Mouse (Mus musculus): Measurements from ENCODE around the gene Ntrk3.

The Ntrk3 gene

DNA sequence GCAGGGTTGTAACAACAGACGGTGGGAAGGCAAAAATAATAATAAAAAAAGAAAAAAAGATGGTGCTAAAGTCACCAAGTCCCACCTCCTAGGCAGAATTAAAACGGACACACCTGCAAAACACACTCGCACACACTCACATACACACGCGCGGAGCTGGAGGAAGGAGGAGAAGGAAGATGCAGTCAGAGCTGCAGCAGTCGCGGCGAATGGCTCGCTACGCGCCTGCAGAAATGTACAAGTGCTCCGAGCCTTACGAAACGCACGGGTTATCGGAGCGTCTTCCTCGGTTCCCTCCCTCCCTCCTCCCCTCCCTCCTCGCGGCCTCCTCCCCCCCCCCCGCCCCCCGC, 159.7 kb downstream of the Ntrk3 start:
- DNase-seq, result peak; percentile 51

DNA sequence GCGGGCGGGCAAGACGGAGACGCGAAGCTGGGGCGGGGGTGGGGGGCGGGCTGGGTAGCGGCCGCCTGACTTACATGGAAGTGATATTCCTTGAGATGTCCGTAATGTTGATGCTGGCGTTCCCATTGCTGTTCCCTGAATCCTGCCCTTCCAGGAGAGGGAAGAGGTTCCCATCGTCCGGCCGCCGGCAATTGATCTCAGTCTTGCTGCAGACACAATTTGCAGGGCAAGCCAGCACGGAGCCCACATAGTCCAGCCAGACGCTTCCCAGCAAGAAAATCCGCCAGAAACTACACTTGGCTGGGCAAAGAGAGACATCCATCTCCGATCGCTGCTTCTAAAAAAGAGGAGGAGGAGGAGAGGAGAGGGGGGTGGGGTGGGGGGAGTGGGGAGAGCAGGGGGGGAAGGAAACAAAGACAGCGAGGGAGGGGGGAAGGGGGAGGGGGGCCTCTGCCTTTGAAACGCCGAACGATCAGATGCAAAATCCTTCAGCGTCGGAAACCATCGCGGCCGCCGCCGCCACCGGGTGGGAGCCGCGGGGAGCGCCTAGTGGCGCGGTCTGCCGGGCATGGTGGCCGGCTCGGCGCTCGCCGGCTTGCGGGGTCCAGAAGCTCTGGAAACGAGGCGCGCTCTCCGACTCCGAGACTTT, 160.2 kb downstream of the Ntrk3 start:
- DNase-seq, result peak; percentile 54

DNA sequence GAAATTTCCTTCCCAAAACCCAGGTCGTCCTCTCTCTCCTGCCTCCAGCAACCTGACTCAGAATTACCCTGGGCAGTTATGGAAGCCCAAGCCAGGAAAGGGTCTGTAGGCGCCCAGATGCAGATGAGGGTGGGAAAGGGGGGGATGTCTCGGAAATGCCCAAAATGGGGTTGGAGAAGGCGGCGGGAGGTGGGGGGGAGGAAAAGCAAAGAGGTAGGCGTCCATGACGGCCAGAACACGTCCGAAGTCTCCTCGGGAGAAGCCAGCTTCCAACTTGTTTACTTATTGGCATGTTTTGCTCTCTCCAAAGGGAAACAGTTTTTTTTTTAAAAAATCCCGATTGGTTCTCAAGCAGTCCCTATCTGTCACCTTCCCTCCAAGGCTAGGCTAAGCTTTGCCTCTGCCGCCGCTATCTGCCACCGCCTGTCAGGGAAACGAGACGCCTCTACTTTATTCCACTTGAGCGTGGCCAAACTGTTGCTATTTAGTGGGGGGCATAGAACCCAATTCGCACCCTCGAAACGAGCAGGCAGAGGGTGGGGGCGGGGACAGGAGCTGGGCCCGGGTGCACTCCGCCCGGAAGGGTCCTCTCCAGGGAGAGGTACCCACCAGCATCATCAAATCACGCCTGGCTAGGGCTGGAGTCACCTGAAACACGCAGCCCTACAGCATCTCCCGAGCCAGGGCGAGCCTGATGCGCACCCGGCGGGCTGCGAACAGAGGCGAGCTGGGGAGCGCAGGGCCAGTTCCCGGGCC, 160.9 kb downstream of the Ntrk3 start:
- peak; percentile 49 for DNase-seq

DNA sequence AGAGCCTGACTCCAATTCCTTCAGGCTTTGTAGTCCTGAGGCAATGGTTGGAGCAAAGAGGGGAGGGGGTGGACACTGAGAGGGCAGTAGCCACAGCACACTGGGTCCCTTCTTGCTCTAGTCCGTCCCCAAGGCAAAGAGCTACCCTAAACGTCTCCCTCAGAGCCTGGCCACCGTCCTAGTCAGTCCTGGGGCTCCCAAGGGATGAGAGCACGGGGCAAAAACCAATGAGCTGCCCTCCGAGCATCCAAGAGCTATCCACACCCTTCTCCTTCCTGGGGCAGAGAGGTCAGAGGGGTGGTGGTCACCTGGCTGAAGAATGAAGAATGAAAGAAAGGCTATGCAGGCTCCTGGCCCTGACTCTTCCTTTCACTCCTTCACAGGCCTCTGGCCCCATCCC, 161.6 kb downstream of the Ntrk3 start:
- no peak for DNase-seq

DNA sequence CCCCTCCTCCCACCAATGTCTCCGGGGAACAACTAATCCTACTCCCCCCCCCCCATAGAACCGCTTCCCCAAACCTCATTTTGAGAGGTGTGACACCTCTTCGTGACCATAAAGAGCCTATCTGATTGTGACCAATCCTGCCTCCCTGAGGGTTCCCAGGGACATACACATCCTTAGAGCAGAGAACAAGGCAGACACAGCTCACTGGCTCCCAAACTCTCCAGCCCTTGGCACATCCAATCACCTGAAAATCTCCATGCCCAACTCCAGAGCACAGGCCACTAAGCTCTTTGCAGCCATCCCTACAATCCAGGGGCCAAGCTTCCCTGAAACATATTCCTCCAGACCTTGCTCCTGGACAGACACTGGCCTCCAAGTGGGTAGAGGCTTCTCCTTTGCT, 162.3 kb downstream of the Ntrk3 start:
- DNase-seq, result no peak

DNA sequence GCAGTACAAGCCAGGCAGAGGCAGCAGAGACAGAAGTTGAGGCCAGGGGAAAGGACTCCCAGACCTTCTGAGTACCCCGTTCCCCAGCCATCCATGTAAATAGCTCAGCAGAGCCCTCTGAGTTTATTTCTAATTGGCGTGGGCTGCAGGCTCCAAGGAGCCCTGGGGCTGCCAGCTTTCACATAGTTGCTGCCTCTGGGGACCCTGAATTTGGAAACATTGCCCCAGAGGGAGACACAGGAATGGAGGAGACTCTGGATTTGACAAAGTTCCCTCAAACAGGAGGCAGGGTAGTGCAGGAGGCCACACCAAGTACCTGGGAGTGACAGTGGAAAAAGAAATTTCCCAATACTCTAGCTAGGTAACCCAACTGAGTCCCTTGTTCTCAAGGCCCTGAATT, 166.6 kb downstream of the Ntrk3 start:
- no peak for DNase-seq

DNA sequence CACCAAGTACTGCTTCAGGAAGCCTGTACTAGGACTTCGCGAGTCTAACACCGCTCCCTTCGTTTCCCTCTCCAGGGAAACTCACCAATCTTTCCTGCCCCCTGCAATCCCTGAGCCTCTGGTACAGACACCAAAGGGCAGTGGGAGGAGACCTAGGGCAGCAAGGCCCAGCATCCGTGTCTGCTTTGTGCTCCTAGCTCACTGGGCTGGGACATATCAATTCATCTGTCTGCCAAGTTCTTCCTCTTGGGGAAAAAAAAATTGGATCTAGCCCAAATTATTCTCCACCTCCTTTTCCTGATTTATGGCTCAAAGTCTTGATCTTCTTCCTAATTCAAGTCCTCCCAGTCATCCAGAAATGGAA, 168.6 kb downstream of the Ntrk3 start:
- no peak for DNase-seq

DNA sequence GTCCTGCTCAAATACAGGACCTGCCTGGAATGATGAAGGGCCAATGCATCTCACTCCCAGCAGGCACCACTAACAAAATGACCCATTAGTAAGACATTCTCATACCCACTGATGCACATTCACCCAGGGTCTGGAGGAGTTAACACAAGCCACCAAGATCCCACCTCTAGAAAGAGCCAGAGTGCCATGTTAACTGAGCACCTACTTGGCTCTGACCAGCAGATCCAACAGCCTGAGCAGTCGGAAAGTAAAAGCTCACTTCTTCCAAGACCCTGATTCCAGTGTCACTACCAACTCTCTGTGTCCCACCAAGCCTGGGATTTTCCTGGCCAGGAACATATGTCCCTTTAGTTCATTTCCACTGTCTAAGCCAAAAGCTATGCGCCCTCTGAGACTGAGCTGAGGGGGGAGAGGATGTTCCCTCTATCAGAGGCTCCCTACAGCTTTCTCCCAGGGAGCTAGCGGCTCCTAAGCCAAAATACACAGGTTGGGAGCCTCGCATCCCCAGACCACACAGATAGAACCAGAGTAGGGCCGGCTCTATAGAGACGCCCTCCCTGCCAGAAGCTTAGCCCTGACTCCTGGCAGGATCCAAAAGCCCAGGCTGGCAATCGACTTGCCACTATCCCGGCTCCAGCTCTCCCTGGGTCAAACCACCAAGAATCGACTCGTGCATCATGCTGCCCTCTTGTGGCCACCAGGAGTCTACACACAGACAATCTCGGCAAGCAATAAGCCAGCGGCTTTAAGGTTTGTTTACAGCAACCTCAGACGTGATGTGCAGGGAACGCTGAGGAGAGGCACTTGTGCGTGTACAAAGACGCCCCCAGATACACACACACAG, 169.2 kb downstream of the Ntrk3 start:
- DNase-seq, result peak; percentile 69

DNA sequence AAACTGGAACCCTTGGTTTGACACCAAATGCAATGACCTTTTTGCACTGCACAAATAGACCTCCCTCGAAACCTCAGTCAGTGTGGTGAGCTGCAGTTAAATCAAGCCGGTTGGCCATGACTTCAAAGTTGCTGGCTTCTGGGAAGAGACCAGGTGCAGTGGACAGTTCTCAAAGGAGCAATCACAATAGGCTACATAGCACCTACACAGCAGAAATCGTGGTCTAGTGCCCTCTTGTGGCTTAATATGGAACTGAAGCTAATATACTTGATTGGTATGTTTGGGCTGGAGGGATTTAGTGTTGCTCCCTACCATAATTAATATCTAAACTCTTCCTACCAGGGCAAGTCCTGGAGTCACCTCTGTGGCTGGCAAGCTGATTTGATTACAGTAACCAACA, 171.2 kb downstream of the Ntrk3 start:
- peak; percentile 48 for DNase-seq

DNA sequence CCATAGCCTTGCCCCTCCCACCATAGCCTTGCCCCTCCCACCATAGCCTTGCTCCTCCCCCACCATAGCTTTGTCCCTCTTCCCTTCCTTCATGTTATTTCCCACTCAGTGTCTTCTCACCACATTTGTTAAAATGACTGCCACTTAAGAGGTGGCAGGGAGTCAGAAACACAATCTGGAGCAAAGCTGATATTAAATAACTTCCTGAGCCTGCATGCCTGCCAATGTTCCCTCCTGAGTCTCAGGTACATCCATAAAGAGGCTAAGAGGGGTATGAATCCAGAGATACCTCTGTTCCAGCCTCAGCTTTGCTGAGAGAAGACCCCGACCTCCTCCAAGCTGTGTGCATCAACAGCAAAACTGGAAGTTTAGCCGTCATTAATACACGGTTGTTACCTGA, 172.4 kb downstream of the Ntrk3 start:
- DNase-seq, result no peak

DNA sequence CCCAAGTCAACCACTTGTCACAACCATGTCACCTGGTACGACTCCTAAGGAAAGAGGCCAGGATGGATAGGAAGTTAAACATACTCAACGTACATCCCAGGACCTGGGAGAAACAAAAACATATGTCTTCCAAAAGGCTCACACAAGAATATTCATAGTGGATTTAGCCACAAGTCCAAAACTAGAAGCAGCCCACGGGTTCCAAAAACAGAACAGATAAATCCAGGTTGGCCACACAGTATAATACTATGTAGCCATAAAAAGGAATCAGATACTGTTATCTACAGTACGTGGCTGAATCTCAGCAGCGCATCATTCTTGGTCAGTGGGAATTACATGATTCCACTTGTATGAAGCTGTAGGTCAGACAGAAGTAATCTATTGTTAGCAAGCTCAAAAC, 179.3 kb downstream of the Ntrk3 start:
- DNase-seq, result no peak

DNA sequence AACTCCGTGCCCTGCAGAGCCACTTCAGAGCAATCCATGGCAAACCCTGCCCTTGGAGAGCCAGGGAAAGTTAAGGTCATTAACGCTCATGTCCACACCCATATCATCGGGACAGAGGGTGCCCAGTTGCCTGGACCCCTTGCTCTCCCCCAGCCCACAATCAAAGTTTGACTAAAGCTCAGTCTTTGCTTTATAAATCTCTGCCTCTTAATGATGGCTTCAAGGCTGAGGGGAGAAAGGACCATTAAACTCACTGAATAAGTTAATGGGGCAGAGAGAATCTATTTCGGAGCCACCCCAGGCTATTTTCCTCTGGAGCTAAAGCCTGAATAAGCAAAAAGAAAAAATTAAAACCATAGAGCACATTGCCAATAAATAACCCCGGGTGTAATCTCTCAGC, 182.3 kb downstream of the Ntrk3 start:
- DNase-seq, result no peak

DNA sequence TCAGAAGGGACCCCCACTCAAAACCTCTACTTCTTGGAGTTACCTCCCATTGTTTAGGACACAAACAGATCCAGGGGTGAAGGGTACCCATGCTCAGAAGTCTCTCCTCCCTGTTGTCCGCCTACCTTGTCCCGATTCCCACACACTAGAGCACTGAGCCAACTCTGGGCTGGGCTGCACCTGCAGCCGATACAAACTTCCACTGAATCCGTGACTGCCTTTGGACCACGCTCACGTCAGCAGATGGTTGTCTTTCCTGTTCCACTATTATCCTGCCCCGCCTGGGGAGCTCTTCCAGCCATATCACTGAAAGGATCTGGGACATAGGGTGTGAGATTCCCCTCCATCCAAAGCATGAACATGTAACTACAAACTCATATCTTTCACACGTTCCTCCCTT, 188.4 kb downstream of the Ntrk3 start:
- no peak for DNase-seq

DNA sequence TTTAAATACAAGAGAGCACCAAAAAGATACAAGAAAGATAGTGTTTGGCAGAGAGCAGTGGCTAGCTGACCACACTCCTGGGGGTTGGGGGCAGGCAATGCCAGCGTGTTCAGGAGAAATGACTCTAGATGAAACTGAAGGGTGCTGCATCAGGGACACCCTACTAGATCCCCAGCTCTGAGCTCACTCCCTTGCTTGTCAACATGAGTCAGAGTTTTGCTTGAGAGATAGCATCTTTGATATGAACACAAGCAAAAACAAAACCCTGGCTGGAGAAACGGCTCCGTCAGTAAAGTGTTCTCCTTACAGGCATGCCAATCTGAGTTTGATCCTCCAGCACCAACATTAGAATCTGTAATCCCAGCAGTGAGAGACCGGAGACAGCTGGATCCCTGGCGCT, 189.1 kb downstream of the Ntrk3 start:
- no peak for DNase-seq

DNA sequence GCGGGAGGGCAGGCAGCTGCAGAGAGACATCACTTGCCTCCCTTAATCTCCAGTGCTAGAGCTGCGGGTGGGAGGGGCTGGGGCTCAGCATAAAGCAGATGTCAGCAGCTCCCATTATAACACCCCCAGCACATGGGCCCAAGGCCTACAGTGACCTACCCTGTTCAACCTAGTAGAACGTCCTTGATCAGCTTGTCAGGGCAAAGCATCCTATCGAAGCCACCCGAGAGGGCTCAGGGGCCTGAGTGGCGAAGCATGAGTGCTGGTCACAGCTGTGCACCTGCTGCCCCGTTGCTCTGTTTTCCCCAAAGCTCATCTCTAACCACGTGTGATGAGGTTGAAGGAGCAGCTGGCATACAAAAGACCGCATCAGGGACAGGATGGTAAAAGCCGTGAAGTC, 191.3 kb downstream of the Ntrk3 start:
- no peak for DNase-seq

DNA sequence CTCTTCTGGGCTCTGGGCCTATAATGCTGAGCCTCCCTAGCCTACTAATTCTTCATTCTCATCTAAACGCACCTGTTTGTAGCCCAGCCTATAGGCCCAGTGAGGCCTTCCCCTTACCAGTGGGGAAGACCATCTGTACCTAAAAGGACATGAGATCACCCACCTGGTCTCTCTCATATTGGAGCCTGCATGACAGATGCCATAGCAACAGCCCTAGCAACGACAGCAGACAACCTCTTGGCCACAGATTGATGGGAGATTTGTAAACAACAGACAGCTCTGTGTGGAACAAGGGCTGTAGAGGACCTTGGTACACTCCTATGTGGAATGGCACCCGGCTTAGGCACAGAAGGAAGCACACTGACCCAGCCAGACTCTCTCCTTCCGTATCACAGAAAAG, 195.3 kb downstream of the Ntrk3 start:
- DNase-seq, result no peak

DNA sequence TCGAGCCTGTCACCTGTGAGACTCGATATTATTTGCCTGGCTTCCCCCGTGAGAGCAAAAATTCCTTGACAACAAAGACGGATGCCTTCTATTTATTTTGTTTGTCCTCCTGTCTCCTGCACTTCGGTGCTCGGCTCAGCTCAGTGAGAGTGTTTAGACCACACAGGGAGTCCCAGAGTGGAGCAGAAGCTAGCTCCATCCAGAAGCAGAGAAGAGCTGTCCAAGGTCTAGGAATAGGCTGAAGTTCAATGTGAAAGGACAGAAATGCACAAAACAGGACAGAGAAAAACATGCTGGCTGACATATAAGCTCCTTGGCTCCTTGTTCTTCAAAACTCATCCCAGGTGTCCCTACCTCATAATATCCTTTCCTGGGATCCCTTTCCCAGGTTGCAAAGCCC, 207.5 kb downstream of the Ntrk3 start:
- no peak for DNase-seq

DNA sequence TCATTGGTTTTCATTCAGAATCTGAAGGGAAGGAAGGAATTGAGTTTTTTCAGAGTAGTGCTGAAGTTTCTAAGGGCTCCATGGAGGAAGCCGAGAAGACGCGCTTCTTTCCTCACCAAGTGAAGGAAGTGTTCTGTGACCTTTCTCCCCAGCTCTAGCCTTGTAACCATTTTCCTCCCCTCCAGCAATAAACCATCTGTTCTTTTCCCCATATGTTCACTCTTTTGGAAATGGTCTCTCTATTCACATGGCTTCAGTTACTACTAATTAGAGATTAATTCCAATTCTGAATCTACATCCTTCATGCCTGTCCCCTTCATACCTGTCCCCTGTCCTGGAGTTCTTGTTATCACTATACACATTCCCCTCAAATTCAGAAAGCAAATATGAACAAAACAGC, 209.8 kb downstream of the Ntrk3 start:
- no peak for DNase-seq

DNA sequence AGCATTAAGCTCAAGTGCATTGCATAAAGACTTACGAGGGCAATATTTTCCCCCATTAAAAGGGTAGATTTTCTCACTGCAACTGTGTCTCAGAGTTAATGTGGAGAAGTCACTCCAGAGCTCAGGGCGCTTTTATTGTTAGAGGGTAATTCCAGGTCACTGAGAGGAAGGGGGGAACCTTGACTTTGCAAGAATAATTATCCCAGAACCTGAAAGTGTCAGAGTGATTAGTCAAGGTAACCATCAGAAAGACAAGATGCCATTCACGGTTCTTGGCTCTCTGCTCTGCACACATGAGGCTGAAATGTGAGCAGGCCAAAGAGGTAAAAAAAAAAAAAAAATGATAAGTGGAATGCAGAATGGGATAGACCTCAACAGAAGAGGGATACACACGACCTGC, 210.2 kb downstream of the Ntrk3 start:
- DNase-seq, result no peak

DNA sequence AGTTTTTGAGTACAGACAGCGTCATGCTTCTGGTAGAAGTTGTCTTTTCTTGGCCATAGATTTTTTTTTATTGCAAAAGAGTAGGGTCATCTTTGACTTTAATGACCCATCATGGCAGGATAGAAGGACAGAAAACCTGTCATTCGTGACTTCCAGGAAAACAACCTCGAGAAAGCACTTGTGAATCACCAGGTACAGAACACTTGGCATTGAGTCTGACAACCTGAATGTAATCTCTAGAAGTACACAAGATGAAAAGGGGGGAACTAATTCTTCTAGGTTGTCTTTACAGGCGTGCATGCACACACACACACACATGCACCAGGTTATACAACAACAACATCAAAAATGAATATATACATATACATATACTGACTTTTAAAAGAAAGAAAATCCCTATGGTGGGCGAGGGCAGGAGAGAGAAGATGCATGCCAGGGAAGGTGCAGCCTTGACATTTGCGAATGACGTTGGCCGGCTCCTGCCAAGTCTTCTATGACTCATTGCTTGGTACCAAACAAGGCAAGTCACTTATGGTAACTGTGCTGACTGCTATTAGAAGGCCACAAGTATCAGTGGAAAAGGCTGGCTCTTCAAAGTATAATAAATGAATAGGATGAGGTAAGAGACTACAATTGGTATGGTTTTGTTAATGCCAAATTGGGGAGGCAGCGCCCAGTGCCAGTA, 217.4 kb downstream of the Ntrk3 start:
- no peak for DNase-seq

DNA sequence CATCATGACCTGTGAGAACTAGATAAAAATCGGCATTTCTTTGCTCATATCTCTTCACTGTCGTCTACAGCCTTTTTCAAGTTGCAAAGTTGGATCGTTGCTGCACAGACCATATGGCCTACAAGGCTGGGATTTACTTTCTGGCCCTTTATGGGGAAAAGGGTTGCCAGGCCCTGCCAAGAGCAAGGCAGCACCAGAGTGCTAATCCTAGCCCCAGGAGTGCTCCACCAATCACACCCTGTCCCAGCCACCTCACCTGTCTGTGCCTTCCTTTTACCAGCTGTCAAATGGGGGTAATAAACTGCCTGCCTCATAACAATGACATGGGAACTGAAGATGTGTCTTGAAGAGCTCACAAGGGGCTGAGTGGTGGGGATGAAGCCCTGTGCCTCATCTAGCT, 218.1 kb downstream of the Ntrk3 start:
- no peak for DNase-seq

DNA sequence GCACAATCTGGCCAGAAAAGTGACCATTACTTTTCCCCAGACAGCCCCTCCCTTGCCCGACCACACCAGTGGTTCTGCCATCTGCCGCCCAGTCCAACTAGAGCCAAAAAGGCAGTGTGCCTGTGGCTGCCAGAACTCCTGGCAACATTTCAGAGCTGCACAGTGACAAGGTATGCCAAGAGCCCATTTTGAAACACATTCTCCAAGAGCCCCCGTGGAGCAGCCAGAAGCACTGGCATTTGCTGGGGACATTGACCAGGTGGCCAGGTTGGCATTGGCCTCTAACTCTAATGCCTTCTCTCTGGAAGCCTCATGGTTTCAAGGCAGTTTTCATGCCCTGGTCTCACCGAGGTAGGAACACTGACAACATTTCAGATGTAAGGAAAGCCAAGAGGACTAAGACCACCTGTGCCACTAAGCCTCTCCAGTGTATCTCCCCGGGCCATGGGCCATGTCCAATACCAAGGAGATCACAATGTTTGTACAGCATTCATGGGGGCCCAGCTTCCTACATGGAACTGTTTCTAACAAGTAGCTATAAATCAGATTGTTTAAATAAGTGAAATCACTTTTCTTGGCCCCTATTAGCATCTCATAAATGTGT, 218.9 kb downstream of the Ntrk3 start:
- DNase-seq, result no peak

DNA sequence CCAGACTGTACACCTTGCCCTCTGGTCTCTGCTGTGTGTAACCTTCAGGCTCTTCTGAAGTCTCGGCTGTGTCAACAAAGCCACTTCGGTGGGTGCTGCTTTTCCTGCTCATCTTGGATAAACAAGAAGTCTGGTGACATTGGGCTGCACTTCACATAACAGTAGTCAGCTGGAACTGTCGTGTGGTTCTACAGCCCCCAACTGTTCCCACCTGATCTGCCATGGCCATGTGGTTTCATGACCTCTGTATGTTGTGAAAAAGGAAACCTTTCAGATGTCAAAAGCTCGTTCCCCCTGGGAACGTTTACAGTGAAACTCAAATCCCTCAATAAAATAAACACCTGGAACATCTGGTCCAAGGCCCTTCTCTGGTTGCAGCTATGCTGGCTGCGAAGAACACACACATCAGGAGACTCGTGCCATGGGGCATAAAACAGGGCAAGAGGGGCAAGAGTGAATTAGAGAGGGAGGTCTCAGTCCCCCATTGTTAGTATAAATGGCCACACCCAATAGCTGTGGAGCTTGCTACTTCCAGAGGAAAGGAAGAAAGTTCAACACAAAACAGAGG, 222.7 kb downstream of the Ntrk3 start:
- DNase-seq, result no peak

Data from thymus, postnatal 14 days (tissue).